Mouse (Mus musculus) kidney, adult 10 weeks (tissue): ENCODE measurements around the gene Rcn3. TPM values are rescaled to one million over a fixed set of nuclear protein-coding genes. Genes with fewer than 3 reads are reported as not detected.

ENCODE experiments used
- polyA plus RNA-seq: library from polyadenylated mRNA; stranded (reverse); fragments of 350-450 nt; fragmentation: Illumina TruSeq; extraction: RNeasy Lipid Tissue Mini Kit (QIAGEN cat#74804); gene quantifications from one replicate; pipeline ENCODE4 v1.2.3, GENCODE M21; 2014; ENCODE audit warnings: low read depth, low replicate concordance

Gene Rcn3
- not detected for polyA plus RNA-seq

GRCm38 (mm10) chr7:45092048-45092447 lies at the start of gene Rcn3:
Rcn3 (minus strand) TSS chr7:45092221.

GRCm38 (mm10) chr7:45135993-45136567 lies 44.1 kb upstream of the Rcn3 start, which contains the start of the genes Gm45713 and Flt3l:
Gm45713 (minus strand) TSS chr7:45136231.
Flt3l (minus strand) TSS chr7:45136432.

GRCm38 (mm10) chr7:45128624-45129246 lies 36.7 kb upstream of the Rcn3 start, which contains the start of gene Rpl13a:
Rpl13a (minus strand) TSS chr7:45128761.

GRCm38 (mm10) chr7:45124224-45125143 lies 32.5 kb upstream of the Rcn3 start, which contains the start of gene Rps11:
Rps11 (minus strand) TSS chr7:45124439.

GRCm38 (mm10) chr7:45103652-45104180 lies 11.7 kb upstream of the Rcn3 start, which contains the start of gene Fcgrt:
Fcgrt (minus strand) TSS chr7:45103851.

GRCm38 (mm10) chr7:45062239-45062835 lies 29.7 kb downstream of the Rcn3 start, which contains the start of the genes Nosip and Prrg2:
Nosip (plus strand) TSS chr7:45062429.
Prrg2 (minus strand) TSS chr7:45062677.

GRCm38 (mm10) chr7:45052862-45053116 lies 39.2 kb downstream of the Rcn3 start, which contains the start of gene Prr12:
Prr12 (minus strand) TSS chr7:45052881.

Other genes with a start within 250 kb of the Rcn3 start
- gene Akt1s1, start 243.2 kb downstream of the Rcn3 start, polyA plus RNA-seq, result 0.93 TPM
- gene Tbc1d17, start 243.1 kb downstream of the Rcn3 start, polyA plus RNA-seq, result 0.97 TPM
- gene Pnkp, start 235.1 kb downstream of the Rcn3 start, polyA plus RNA-seq, result not detected
- gene Ptov1, start 222.4 kb downstream of the Rcn3 start, polyA plus RNA-seq, result not detected
- gene Med25, start 199.5 kb downstream of the Rcn3 start, polyA plus RNA-seq, result 1.4 TPM
- 5.7 TPM for gene Fuz, start 196.1 kb downstream of the Rcn3 start, polyA plus RNA-seq
- gene Ap2a1, start 162.7 kb downstream of the Rcn3 start, polyA plus RNA-seq, result 25.2 TPM
- not detected for gene Tsks, start 149.0 kb downstream of the Rcn3 start, polyA plus RNA-seq
- gene Cpt1c, start 117.4 kb downstream of the Rcn3 start, polyA plus RNA-seq, result not detected
- gene Prmt1, start 105.7 kb downstream of the Rcn3 start, polyA plus RNA-seq, result 5.7 TPM
- gene Irf3, start 94.6 kb downstream of the Rcn3 start, polyA plus RNA-seq, result 12.8 TPM
- not detected for gene Bcl2l12, start 93.5 kb downstream of the Rcn3 start, polyA plus RNA-seq
- gene Scaf1, start 75.9 kb downstream of the Rcn3 start, polyA plus RNA-seq, result 2.1 TPM
- 2.3 TPM for gene Rras, start 74.3 kb downstream of the Rcn3 start, polyA plus RNA-seq
- 0.12 TPM for gene Prr12, start 39.3 kb downstream of the Rcn3 start, polyA plus RNA-seq
- gene Nosip, start 29.8 kb downstream of the Rcn3 start, polyA plus RNA-seq, result 4.2 TPM
- gene Prrg2, start 29.5 kb downstream of the Rcn3 start, polyA plus RNA-seq, result 1.7 TPM
- 17.1 TPM for gene Fcgrt, start 11.6 kb upstream of the Rcn3 start, polyA plus RNA-seq
- gene Rps11, start 32.2 kb upstream of the Rcn3 start, polyA plus RNA-seq, result 257 TPM
- 320 TPM for gene Rpl13a, start 36.5 kb upstream of the Rcn3 start, polyA plus RNA-seq
- not detected for gene Gm45713, start 44.0 kb upstream of the Rcn3 start, polyA plus RNA-seq
- gene Flt3l, start 44.2 kb upstream of the Rcn3 start, polyA plus RNA-seq, result 6.0 TPM
- gene Pih1d1, start 62.1 kb upstream of the Rcn3 start, polyA plus RNA-seq, result not detected
- 2.0 TPM for gene Aldh16a1, start 62.4 kb upstream of the Rcn3 start, polyA plus RNA-seq
- gene Slc17a7, start 71.7 kb upstream of the Rcn3 start, polyA plus RNA-seq, result not detected
- gene Gfy, start 87.3 kb upstream of the Rcn3 start, polyA plus RNA-seq, result not detected
- not detected for gene Pth2, start 88.8 kb upstream of the Rcn3 start, polyA plus RNA-seq
- not detected for gene Ccdc155, start 112.7 kb upstream of the Rcn3 start, polyA plus RNA-seq
- gene Dkkl1, start 119.9 kb upstream of the Rcn3 start, polyA plus RNA-seq, result not detected
- gene Tead2, start 123.5 kb upstream of the Rcn3 start, polyA plus RNA-seq, result 0.44 TPM
- not detected for gene Cd37, start 146.9 kb upstream of the Rcn3 start, polyA plus RNA-seq
- gene Slc6a16, start 148.9 kb upstream of the Rcn3 start, polyA plus RNA-seq, result not detected
- not detected for gene Slc6a21, start 185.3 kb upstream of the Rcn3 start, polyA plus RNA-seq
- gene Trpm4, start 241.6 kb upstream of the Rcn3 start, polyA plus RNA-seq, result 0.24 TPM
- not detected for gene Hrc, start 243.1 kb upstream of the Rcn3 start, polyA plus RNA-seq